Mouse (Mus musculus): ENCODE data around the gene Zfp109.

- TF ChIP-seq CTCF (IDR thresholded peaks at IDR 0.05; ENCODE audit: borderline replicate concordance, control insufficient read depth, extremely low read depth, insufficient read depth, low read length, poor library complexity) (no peak), POLR2A (IDR thresholded peaks at IDR 0.05; ENCODE audit: control insufficient read depth, extremely low read depth, insufficient read depth, low read length, poor library complexity) (no peak)
These were observed 22.1 kb upstream of the Zfp109 start for GRCm38 (mm10) chr7:24259306-24259999.

All from thymus, adult 2 months (tissue).